Mouse (Mus musculus) thymus, postnatal 4 days (tissue): ENCODE data around the gene Cys1.
"Not testable (repeated sequence)": the region's sequence is repeated elsewhere in the genome, so short reads cannot be mapped to it uniquely, and the experiment has no call there.

Source experiments
- DNase-seq: peaks from one replicate; pipeline ENCODE4 v3.0.0; 2021

The Cys1 gene

DNA sequence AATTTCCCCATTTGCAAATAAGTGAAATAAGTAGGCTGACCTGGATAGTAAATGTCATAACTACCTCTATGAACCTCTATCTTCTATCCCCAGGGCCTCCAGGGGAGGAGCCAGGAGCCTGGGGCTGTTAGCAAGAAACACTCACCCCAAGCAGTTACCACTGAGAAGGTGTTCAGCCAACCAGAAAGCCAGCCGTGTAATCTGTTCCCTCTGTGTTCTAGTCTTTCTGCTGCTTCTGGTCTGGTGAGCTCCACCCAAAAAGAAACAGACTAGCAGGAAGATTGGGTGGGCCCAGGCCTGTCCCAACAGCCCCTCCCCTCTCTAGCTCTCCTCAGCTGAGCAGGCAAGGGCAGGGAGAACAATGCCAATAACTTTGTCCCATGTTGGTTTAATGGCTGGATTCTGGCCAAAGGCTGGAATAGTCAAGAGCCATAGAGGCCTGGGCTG is 37.5 kb downstream of the Cys1 start:
- no peak for DNase-seq

DNA sequence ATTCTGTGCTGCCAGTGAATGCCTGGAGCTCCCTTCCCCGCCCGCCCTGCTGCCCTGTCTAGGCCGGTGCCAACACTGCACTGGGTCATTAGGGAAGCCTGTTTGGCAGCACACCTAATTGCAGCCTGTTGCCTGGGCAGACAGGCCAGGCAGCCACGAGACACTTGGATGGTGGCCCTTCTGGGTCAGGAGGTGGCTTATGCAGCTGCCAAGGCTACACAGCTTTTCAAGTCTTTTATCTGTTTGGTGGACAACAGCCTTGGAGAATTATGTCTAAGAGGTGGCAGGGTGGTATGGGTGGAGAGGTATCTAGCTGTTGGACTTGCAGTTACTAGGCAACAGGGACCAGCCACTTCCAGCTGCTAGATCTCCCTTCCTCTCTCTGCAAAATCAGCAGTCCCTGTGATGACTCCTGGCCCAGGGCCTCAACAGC is 39.2 kb downstream of the Cys1 start:
- no peak for DNase-seq

DNA sequence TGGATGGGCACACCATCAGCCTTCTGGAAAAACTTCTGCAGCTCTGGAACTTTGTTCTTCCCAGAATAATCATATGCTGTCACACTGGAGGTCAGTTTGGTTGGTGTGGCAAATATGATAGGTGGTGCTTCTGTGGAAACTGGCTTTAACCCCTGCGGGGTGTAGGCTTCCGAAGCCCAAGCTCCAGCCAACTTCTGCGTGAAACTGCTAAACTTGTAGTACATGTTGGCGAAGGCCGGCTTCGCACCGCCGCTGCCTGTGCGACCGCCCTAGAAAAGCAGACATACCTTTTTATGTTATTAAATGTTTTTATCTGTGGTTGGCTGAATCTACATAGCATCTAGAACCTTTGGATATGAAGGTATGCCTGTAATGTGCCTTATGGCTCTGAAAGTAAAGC is 42.8 kb downstream of the Cys1 start:
- not testable (repeated sequence) for DNase-seq

DNA sequence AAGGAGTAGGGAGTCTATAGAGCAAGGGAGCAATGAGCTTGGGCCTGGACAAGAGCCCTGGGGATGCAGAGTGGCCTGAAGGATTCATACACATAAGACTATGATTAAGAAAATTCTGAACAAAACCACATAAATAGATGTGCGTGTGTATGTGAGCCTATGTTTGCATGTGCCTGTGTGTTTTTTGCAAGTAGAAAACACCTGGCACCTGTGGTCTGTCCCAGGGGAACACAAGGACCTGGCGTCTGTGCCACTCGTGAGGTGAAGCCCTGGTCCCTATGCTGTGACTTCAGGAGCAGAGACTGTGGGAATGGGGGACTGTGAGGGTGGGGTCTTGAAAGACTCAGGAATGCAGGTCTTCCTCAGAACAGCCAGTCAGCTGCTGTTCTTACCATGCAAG is 47.0 kb downstream of the Cys1 start:
- DNase-seq, result no peak

DNA sequence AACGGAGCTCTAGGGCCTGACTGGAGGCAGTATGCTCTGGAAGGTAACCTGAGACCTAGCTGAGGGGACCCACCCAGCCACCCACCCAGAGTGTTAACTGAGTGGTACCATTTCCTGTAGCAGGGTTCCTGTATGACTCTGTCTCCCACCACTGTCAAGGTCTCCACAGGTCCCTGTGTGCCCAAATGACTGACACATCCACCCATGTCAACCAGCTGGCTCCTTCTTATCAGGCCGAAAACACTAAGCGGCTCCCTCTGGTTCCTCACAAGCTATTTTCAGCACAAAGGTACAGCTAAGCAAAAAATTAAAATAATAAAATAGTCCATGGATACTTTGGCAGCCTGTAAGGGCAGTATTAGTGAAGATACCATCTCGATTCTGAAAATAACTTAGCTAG is 47.4 kb downstream of the Cys1 start:
- DNase-seq, result no peak

DNA sequence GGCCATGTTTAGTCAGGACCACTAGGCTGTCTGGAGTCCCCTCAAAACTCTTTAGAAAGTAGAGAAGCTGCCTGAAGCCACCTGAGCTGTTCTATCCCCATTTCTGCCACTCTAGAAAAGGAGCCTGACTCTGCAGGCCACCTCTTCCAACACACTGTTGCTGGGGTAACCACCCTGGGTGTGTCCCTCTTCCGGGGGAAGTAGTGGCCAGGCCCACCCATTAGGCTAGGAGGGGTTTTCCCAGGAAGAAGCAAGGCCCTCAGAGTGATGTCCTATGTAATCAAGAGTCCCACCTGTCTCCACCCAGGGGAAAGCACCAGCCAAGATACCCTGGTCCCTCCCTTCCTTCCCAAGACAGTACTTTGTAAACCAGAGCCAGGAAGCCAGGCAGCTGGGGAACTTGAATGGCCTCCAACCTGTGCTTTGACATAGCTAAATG is 47.8 kb downstream of the Cys1 start:
- no peak for DNase-seq

DNA sequence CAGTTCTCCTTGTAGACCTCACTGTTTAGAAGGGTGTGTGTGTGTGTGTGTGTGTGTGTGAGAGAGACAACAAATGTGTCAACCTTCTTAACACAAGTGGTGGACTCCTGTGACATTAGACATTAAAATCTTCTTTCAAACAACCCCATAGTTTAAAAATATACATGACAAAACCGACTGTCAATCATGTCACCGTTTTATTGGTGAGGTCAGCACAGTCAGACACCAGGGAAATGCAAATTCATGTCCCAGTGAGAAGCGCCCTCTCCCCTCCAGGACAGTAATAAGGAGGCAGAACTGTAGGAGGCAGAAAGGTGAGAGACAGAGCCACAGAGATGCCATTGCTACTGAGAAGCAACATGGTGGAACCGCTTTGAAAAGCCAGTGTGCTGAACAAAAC is 49.2 kb downstream of the Cys1 start:
- DNase-seq, result no peak

DNA sequence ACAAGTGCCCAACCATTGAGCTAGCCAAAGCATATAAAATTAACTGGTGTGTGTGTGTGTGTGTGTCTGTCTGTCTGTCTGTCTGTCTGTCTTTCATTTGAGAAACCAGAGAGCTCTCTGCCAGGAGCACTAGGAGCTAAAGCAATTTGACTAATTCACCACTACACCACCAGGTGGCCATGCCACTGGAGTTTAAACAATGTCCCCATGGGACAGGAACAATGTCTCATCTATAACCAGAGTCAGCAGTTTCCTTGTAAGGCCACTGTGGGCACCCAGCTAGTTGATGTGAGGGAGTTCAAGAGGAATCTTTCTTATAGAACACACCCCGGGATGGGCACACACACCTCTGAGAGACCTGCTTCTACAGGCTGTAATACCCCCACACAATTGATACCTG is 51.4 kb downstream of the Cys1 start:
- peak; percentile 55 for DNase-seq

DNA sequence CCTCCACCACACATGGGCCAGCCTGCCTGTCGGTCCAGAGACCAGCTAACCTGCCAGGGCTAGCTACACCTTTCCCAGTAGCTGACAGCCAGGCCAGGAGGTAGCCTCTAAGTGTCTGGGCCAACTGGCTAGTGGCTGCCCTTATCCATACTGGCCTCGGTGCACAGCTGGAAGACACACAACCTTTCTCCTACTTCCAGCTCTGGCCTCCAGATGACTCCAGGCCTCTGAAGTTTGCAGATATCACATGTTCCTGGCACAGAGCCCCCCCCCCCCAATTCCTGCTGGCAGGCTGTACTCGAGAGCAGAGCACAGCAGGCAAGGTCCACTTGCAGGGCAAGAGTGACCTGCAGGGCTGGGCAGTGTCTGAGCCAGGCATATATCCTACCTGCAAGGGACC is 54.4 kb downstream of the Cys1 start:
- no peak for DNase-seq

DNA sequence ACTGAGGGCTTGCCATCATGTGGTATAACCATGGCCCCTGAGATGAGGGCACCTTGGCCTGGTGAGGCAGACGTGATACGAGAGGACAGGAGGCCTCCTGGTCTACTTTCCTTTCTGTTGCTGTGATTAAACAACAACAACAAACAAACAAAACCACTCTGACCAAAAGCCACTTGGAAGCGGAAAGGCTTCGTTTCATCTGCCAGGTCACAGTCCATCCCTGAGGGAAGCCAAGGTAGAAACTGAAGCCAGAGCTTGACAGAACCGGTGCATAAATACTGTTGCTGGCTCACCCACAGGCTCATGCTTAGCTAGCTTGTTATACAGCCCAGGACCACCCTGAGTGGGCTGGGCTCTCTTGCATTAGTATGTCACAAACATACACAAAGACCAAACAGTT is 55.2 kb downstream of the Cys1 start:
- DNase-seq, result no peak

DNA sequence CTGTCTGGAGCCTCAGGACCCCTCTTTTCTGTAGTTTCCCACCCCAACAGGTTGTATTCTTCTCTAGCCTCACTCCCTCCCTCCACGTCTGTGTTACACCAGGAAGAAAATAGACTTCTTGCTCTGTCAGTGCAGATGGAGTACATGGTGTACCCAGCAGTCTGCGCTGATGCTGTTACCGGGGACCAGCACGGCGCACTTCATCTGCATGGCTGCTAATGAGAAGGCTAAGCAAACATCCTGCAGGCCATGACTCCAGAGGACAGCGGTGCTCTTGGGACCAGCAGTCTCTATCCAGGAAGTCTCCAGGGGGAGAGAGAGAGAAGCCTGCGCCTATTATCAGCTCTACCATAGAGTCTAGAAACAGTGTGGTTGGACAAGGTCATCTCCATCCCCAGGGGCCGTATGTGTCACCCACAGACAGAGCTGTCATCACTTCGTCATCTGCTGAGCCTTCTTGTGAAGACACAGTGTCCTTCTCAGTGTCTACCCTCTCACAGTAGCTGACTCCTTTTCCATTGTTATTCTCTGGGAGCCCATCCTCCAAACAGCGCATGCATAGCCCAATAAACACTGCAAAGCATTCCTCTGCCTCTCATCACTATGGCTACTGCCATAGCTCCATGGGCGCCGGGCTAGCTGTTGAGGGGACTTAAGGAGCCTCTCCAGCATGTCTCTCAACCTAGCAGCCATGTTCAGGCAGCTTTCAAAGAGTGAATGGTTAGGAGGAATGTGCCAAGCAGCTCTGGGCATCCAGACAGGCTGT is 57.9 kb downstream of the Cys1 start:
- DNase-seq, result no peak

DNA sequence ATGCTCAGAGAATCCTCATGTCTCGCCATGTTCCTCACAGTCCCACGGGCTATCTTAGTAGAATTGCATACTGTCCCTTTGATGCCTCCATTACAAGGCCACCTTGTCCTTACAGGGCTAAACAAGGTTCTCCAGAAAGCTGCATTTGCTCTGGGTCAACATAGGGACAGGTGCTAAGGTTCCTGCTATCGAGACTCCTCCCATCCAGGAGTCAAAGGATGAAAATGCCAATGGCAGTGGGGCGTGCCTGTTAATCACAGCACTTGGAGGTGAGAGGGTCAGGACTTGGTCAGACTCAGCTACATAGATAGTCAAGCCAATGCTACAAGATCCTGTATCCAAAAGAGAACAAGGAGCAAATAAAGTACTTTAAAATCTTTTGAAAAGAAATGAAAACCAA is 62.2 kb downstream of the Cys1 start:
- DNase-seq, result no peak
